Mouse (Mus musculus) telencephalon, adult 2 months (tissue): ENCODE data around the gene Mroh2a.

Experiments
- DNase-seq: peaks from one replicate; pipeline ENCODE4 v3.0.0-alpha.2; 2011; ENCODE audit warnings: low read depth, low spot score

Gene Mroh2a

GRCm38 (mm10) chr1:88226670-88227379 lies at the start of gene Mroh2a:
TSS of gene Mroh2a (plus strand) at chr1:88226986.
- peak; percentile 31 for DNase-seq

GRCm38 (mm10) chr1:88179657-88180056 lies 47.1 kb upstream of the Mroh2a start:
- DNase-seq, result no peak

DNA sequence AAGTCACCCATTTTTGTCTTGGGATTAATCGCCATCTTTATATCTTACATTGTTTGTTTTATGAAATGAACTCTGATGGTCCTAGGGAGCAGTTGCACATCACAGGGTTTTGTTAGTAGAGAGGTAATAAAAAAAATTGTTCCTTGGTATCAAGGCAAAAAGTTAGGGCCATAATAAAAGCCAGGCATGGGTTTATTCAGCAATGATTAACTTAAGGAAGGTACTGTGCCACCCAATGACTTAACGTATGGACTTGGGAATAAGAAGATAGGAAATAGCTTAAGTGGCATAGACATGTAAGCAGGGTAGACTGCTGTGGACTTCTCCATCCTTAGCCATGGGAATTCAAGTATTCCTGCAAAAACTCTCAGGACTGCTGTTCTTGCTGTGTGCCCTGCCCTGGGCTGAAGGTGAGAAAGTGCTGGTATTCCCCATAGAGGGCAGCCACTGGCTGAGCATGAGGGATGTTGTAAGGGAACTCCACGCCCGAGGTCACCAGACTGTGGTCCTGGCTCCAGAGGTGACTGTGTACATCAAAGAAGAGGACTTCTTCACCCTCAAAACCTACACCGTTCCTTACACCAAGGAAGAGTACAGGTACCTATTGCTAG lies 40.4 kb upstream of the Mroh2a start:
- no peak for DNase-seq

DNA sequence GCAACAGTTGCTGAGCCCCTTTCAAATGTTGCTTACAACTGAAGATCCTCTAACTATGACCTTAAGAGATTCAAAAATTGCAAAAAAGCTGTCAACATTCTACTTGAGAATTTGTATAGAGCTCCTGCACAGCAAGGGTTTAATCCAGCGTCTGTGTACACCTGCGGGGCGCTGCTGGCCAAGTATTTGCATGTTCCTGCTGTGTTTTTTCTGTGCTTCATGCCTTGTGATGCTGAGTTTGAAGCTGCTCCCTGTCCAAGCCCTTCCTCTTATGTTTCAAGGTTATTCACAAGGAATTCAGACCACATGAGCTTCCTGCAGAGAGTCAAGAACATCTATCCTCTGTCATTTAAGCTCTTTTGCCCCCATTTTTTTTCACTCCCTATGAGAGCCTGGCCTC lies 34.6 kb upstream of the Mroh2a start:
- no peak for DNase-seq

DNA sequence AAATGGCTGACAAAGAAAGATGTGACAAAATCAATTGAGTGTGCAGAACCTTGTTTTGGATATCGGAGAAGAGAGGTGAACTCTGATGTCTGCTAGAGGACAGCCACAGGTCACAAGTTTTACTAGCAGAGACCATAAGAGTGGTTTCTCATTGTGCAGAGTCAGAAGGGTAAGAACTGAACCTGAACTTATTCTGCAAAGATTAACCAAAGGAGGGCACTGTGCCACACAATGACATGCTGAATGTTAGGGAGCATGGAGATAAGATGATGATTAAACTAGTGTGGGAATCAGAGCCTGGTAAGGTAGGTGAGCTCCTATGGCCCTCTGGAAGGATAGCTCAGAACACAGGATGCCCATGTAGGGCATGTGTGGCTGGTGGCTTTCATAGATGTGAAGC lies 31.1 kb upstream of the Mroh2a start:
- DNase-seq, result no peak

DNA sequence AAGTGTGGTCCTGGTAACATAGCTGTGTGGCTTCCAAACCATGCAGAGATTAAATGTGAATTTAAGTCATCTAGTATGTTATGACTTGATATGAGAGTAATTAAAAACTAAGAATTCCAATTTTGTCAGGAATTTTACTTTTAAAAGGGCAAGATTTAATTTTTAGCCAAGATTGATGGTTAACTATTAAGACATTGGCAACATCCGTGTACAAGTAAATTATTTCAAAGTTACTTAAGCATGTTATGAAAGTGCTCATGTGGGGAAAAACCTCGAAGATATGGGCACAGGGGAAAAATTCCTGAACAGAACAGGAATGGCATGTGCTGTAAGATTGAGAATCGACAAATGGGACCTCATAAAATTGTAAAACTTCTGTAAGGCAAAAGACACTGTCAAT lies 29.3 kb upstream of the Mroh2a start:
- no peak for DNase-seq

- no peak for DNase-seq
Observed at GRCm38 (mm10) chr1:88199996-88200395, 26.8 kb upstream of the Mroh2a start.

DNA sequence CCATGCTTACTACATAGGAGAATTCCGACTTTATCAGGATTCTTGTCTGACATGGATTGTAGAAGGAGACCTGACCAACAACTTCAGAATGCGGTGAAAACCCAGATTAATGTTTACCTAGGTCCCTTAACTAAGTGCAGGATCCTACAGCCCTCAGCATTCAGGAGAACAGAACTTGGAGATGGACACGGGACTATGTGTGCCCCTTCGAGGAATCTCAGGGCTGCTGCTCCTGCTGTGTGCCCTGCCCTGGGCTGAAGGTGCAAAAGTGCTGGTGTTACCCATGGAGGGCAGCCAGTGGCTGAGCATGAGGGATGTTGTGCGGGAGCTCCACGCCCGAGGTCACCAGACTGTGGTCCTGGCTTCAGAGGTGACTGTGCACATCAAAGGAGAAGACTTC lies 26.3 kb upstream of the Mroh2a start, which contains the start of gene Ugt1a2:
TSS of gene Ugt1a2 (plus strand) at position 146 of the 400 bp plus-strand sequence.
- no peak for DNase-seq

- DNase-seq, result peak; percentile 55
Observed at GRCm38 (mm10) chr1:88205294-88205922, 21.4 kb upstream of the Mroh2a start, which contains the start of gene Dnajb3. TSS of gene Dnajb3 (minus strand) at chr1:88205782.

- no peak for DNase-seq
Observed at GRCm38 (mm10) chr1:88206843-88207479, 19.8 kb upstream of the Mroh2a start.

GRCm38 (mm10) chr1:88211812-88212211 lies 15.0 kb upstream of the Mroh2a start, which contains the start of gene Ugt1a1:
TSS of gene Ugt1a1 (plus strand) at chr1:88211959.
- DNase-seq, result no peak

GRCm38 (mm10) chr1:88212341-88213045 lies 14.3 kb upstream of the Mroh2a start:
- DNase-seq, result no peak

- no peak for DNase-seq
Observed at GRCm38 (mm10) chr1:88213061-88213460, 13.7 kb upstream of the Mroh2a start.

DNA sequence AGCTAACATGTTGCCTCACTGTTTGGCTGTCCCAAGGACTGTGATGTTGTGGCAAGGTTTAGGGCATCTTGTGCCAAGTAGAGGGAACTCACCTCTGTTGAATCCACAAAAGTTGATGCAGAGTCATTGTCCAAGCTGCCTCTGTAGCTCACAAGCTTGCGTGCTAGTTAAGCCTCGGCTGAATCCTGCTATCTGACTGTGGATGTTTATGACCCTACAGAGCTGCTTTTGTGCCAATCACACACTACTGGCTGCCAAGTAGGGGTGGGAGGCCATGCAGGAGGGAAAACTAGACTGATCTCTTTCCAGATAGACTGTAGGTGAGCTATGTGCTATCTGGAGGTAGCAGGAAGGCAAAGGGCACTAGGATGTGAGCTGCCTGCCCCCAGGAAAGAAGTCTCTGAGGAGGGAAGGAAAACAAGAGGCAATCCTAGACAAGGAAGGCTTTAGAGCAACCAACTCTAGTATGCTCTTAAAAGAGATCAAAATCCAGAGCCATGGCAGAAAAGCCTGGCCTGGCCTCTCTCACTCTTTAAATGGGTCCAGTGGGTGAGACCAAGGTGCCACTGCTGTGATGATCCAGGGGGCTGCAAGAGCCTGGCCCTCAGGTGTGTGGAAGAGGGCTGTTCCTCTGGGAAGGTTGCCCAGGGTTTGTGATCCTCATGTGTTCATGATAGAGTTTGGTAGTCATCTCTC lies 12.9 kb upstream of the Mroh2a start:
- no peak for DNase-seq

DNA sequence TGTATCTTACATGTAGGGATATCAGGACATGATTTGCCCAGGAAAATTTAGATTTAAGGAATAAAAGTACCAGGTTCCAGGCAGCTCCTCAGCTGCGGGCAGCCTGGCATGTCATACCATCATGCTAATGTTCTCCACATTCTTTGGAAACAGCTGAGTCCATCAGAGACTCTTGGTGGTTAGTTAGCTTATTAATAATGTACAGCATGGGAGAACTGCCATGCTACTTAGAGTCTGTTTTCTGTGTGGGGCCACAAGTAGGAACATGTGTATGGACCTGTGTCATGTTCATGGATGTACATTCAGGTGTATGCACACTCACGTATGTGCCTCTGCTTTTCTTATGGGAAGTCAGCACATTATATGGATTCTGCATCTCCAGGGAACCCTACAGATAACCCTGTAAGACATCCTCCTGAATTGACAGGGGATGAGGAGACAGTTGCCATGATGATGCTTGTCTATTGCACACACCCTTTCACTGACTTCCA lies 12.3 kb upstream of the Mroh2a start:
- no peak for DNase-seq

DNA sequence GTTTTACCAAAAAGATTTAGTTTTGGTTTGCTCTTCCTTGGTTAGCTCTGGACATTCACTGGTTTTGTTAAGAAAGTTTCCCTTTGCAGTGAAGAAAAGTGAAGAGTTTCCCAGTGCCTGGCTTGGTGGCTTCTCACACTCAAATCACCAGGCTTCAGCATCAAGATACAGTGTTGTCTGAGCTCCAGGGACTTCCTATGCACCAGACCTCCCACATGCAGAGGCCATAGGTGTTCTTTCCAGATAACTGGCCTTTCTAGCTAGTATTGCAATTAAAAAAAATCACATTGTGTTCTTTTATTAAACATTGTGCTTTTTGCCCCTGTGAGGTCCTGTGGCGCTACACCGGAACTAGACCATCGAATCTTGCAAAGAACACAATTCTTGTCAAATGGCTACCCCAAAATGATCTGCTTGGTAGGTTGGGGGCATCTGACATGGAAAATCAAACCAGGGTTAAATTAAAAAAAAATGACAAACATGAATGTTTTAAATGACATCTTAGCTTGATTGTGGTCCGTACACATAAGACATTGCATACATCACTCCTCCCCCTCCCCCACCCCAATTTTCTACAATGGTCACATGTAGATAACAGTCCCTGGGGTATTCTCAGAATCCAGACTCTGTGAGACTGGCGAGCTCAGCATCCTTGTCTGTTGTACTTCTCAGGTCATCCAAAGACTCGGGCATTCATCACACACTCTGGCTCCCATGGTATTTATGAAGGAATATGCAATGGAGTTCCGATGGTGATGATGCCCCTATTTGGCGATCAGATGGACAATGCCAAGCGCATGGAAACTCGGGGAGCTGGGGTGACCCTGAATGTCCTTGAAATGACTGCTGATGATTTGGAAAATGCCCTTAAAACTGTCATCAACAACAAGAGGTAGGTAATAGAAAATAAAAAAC lies 11.1 kb upstream of the Mroh2a start:
- DNase-seq, result no peak

DNA sequence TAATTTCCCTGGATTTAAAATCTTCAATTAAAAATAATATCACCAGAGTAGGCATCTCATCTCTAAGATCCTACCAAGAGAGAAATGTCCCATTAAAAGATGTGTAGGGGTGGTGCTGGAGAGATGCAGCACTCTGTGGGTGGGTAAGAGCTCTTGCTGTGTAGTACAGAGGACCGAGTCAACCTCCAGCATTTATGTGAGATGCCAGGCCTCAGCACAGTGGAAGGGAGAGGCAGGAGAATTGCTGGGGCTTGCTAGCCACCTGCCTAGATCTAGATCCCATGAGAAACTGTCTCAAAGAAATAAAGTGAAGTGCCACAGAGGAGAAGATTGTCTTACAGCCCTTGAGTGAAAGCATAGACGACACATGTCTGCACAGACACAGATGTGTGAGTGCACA lies 10.2 kb upstream of the Mroh2a start:
- no peak for DNase-seq

DNA sequence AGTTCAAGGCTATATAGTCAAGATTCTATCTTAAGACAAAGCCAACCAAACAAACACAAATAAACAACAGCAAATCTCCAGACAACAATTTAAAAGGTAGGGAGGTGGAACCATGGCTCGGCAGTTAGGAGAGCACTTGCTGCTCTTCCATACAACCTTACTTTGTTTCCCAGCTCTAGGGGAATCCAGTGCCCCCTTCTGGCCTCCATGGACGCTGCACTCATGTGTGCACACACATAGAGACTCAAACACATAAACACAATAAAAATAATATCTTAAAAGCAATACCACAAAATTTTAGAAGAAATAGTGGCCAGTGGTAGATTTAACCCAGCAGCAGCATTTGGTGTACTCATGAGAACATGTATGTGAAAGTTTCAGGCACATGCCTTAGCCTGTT lies 9.6 kb upstream of the Mroh2a start:
- no peak for DNase-seq

DNA sequence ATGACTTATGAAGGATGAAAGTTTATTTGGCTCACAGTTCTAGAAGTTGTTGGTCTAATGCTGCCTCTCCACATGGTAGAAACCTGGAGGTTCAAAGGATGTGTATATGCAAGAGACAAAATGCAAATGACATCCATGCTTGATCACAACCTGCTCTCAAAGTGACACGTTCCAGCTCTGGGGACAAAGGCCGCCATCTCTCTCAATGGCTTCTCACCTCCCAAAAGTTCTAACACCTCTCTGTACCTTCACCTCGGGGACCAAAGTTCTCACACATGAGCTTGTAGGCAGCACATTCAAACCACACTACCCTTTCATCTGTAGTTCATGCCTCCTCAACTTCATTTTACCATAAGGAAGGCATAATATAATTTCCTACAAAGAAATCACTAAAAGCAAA lies 9.2 kb upstream of the Mroh2a start:
- no peak for DNase-seq

- no peak for DNase-seq
Observed at GRCm38 (mm10) chr1:88218051-88218450, 8.7 kb upstream of the Mroh2a start.
